Mouse (Mus musculus): ENCODE data around the gene 1700113H08Rik.

GRCm38 (mm10) chr10:87041265-87041664 lies 16.6 kb upstream of the 1700113H08Rik start:
- no peak for TF ChIP-seq GATA1 (IDR thresholded peaks at IDR 0.05; ENCODE audit: borderline replicate concordance, low read length)
- TF ChIP-seq FLI1 (IDR thresholded peaks at IDR 0.05; ENCODE audit: low read length) = no peak
